Mouse (Mus musculus): ENCODE measurements around the gene Aptx.

Gene Aptx

GRCm38 (mm10) chr4:40673526-40673925 lies 29.5 kb downstream of the Aptx start:
- DNase-seq (ENCODE audit: low read depth, low spot score) = no peak

GRCm38 (mm10) chr4:40666237-40667012 lies 36.6 kb downstream of the Aptx start:
- DNase-seq (ENCODE audit: low read depth, low spot score) = no peak

- DNase-seq (ENCODE audit: low read depth, low spot score) = no peak
Observed at GRCm38 (mm10) chr4:40651055-40651454, 51.9 kb downstream of the Aptx start.

GRCm38 (mm10) chr4:40649111-40649510 lies 53.9 kb downstream of the Aptx start:
- no peak for DNase-seq (ENCODE audit: low read depth, low spot score)

- no peak for DNase-seq (ENCODE audit: low read depth, low spot score)
Observed at GRCm38 (mm10) chr4:40643567-40643966, 59.4 kb downstream of the Aptx start.

GRCm38 (mm10) chr4:40640991-40641390 lies 62.0 kb downstream of the Aptx start:
- no peak for DNase-seq (ENCODE audit: low read depth, low spot score)

Data from ES-CJ7 (cell line).